Mouse (Mus musculus) retina, postnatal 1 day (tissue): ENCODE measurements around the gene Agk.

Experiments used
- DNase-seq: peaks from one replicate; pipeline ENCODE4 v3.0.0-alpha.2; 2012

The Agk gene

GRCm38 (mm10) chr6:40413046-40413445 is 88.1 kb downstream of the Agk start:
- DNase-seq: no peak

GRCm38 (mm10) chr6:40413565-40413964 is 88.6 kb downstream of the Agk start:
- no peak for DNase-seq

- DNase-seq: no peak
Measured at GRCm38 (mm10) chr6:40415799-40416198, 90.8 kb downstream of the Agk start.

GRCm38 (mm10) chr6:40418386-40418785 is 93.4 kb downstream of the Agk start:
- no peak for DNase-seq

GRCm38 (mm10) chr6:40421099-40421498 is 96.1 kb downstream of the Agk start:
- no peak for DNase-seq

- DNase-seq: no peak
Measured at GRCm38 (mm10) chr6:40423013-40423412, 98.0 kb downstream of the Agk start.

GRCm38 (mm10) chr6:40423774-40424173 is 98.8 kb downstream of the Agk start:
- DNase-seq: peak; percentile 69

GRCm38 (mm10) chr6:40427441-40427840 is 102.5 kb downstream of the Agk start:
- no peak for DNase-seq

GRCm38 (mm10) chr6:40428696-40429095 is 103.7 kb downstream of the Agk start:
- no peak for DNase-seq

- peak; percentile 27 for DNase-seq
Measured at GRCm38 (mm10) chr6:40429521-40429931, 104.6 kb downstream of the Agk start.

GRCm38 (mm10) chr6:40430251-40430650 is 105.3 kb downstream of the Agk start:
- DNase-seq: no peak

GRCm38 (mm10) chr6:40430878-40431277 is 105.9 kb downstream of the Agk start:
- no peak for DNase-seq

- DNase-seq: peak; percentile 48
Measured at GRCm38 (mm10) chr6:40431356-40431755, 106.4 kb downstream of the Agk start.

GRCm38 (mm10) chr6:40431812-40432211 is 106.8 kb downstream of the Agk start:
- DNase-seq: no peak

GRCm38 (mm10) chr6:40432346-40433275 is 107.6 kb downstream of the Agk start:
- no peak for DNase-seq

GRCm38 (mm10) chr6:40434697-40435096 is 109.7 kb downstream of the Agk start:
- DNase-seq: no peak

- peak; percentile 79 for DNase-seq
Measured at GRCm38 (mm10) chr6:40435151-40436046, 110.4 kb downstream of the Agk start.

GRCm38 (mm10) chr6:40436047-40436483 is 111.1 kb downstream of the Agk start, which contains the start of gene E330009J07Rik:
TSS of gene E330009J07Rik (minus strand) at chr6:40436135.
- peak; percentile 83 for DNase-seq

GRCm38 (mm10) chr6:40438936-40439335 is 114.0 kb downstream of the Agk start, which contains the start of gene Wee2:
TSS of gene Wee2 (plus strand) at chr6:40439088.
- no peak for DNase-seq

GRCm38 (mm10) chr6:40439731-40440130 is 114.8 kb downstream of the Agk start:
- no peak for DNase-seq

GRCm38 (mm10) chr6:40441276-40441675 is 116.3 kb downstream of the Agk start:
- DNase-seq: no peak

- no peak for DNase-seq
Measured at GRCm38 (mm10) chr6:40441755-40442154, 116.8 kb downstream of the Agk start.

GRCm38 (mm10) chr6:40443281-40443928 is 118.4 kb downstream of the Agk start:
- DNase-seq: no peak
